Mouse (Mus musculus): Measurements from ENCODE around the gene Ppp1r16b.

- TF ChIP-seq CTCF (IDR thresholded peaks at IDR 0.05; ENCODE audit: low read depth, low read length) (no peak), EP300 (IDR thresholded peaks at IDR 0.05; ENCODE audit: insufficient read depth, low read depth, low read length) (no peak)
These were observed 17.8 kb downstream of the Ppp1r16b start for GRCm38 (mm10) chr2:158683038-158683413.

All from ES-Bruce4 (cell line).